Mouse (Mus musculus) neural tube, embryonic 14.5 days (tissue): ENCODE measurements around the gene Scai. TPM values are rescaled to one million over a fixed set of nuclear protein-coding genes. Genes with fewer than 3 reads are reported as not detected.

Experiments used
- ATAC-seq: fragments of 200-750 bp; cut with Nextera tagmentation; 2 replicates; pipeline ENCODE4 v1.8.0; 2017; ENCODE audit warnings: low read depth, mild to moderate bottlenecking, moderate TSS enrichment, moderate library complexity
- H3K27ac ChIP-seq: fragments of 300-500 bp; sonication (generic); 2 replicates; pipeline ENCODE4 v1.5.1; 2014; ENCODE audit warnings: low read depth, mild to moderate bottlenecking, control low read depth, low read length, moderate library complexity, mixed read lengths
- H3K27me3 ChIP-seq: fragments of 300-500 bp; sonication (generic); 2 replicates; pipeline ENCODE4 v1.6.1; 2014; ENCODE audit warnings: low read length; ENCODE audit not compliant: control insufficient read depth, insufficient read depth
- H3K36me3 ChIP-seq: fragments of 300-500 bp; sonication (generic); 2 replicates; pipeline ENCODE4 v1.6.1; 2014; ENCODE audit warnings: low read length, mixed read lengths; ENCODE audit not compliant: control insufficient read depth, insufficient read depth
- H3K4me1 ChIP-seq: fragments of 300-500 bp; sonication (generic); 2 replicates; pipeline ENCODE4 v1.6.1; 2014; ENCODE audit warnings: low read length; ENCODE audit not compliant: control insufficient read depth, insufficient read depth
- H3K4me2 ChIP-seq: fragments of 300-500 bp; sonication (generic); 2 replicates; pipeline ENCODE4 v1.6.1; 2014; ENCODE audit warnings: mild to moderate bottlenecking, low read depth, low read length, control low read depth
- H3K4me3 ChIP-seq: fragments of 300-500 bp; sonication (generic); 2 replicates; pipeline ENCODE4 v1.5.1; 2014; ENCODE audit warnings: low read depth, low read length, control low read depth, mixed read lengths
- H3K9ac ChIP-seq: fragments of 300-500 bp; sonication (generic); replicated peaks from 2 replicates; pipeline ENCODE4 v1.6.1; 2014; ENCODE audit warnings: low read depth, mild to moderate bottlenecking, control low read depth, low read length, mixed read lengths
- H3K9me3 ChIP-seq: fragments of 300-500 bp; sonication (generic); 2 replicates; pipeline ENCODE4 v1.6.1; 2016; ENCODE audit warnings: low read length; ENCODE audit not compliant: control insufficient read depth
- WGBS: fragments of 180-500 bp; shearing (Covaris S2); extraction: QIAGEN DNeasy Blood & Tissue Kit; methylation state at CpG from one replicate; pipeline ENCODE4 v1.1.7; 2014; 5-methylcytosine and 5-hydroxymethylcytosine counted together
- polyA plus RNA-seq: library from polyadenylated mRNA; unstranded; fragments of >200 nt; fragmentation: Nextera tagmentation; extraction: Ambion mirVana; gene quantifications from 2 replicates; pipeline ENCODE4 v1.2.1, GENCODE M21; 2014

Gene Scai
- polyA plus RNA-seq, 1 experiment from 2014 or later, result 29.2 TPM

GRCm38 (mm10) chr2:39148075-39148474, 42.5 kb downstream of the Scai start:
- no peaks in the 10 kb centered on the region for H3K9me3 ChIP-seq
- 58% methylated on average over 2 of the region's 2 CpGs for WGBS
- no peak overlapping the region for H3K27ac ChIP-seq
- H3K4me2 ChIP-seq, result no peak overlapping the region
- no peaks in the 10 kb centered on the region for H3K27me3 ChIP-seq
- H3K36me3 ChIP-seq, result no peaks in the 10 kb centered on the region
- H3K9ac ChIP-seq, result no peak overlapping the region
- no peak for ATAC-seq
- H3K4me3 ChIP-seq, result no peak overlapping the region
- no peaks in the 10 kb centered on the region for H3K4me1 ChIP-seq

- Histone ChIP-seq H3K9me3 (no peaks in the 10 kb centered on the region), H3K4me3 (no peak overlapping the region), H3K9ac (no peak overlapping the region), H3K36me3 (no peaks in the 10 kb centered on the region), H3K27me3 (no peaks in the 10 kb centered on the region), H3K27ac (no peak overlapping the region), H3K4me2 (no peak overlapping the region), H3K4me1 (no peaks in the 10 kb centered on the region)
- 97% methylated on average over 1 of the region's 1 CpGs for WGBS
- ATAC-seq, result no peak
Observed at GRCm38 (mm10) chr2:39146469-39146868, 44.1 kb downstream of the Scai start.

- Histone ChIP-seq H3K4me3 (no peak overlapping the region), H3K36me3 (no peaks in the 10 kb centered on the region), H3K9ac (no peak overlapping the region), H3K27ac (no peak overlapping the region), H3K4me1 (no peaks in the 10 kb centered on the region), H3K27me3 (no peaks in the 10 kb centered on the region), H3K9me3 (no peaks in the 10 kb centered on the region), H3K4me2 (no peak overlapping the region)
- WGBS, result 71% methylated on average over 3 of the region's 3 CpGs
- ATAC-seq, result no peak
Observed at GRCm38 (mm10) chr2:39142357-39142948, 48.1 kb downstream of the Scai start.

GRCm38 (mm10) chr2:39140586-39141455, 49.7 kb downstream of the Scai start:
- 91% methylated on average over 7 of the region's 7 CpGs for WGBS
- Histone ChIP-seq H3K4me2 (no peak overlapping the region), H3K9me3 (no peaks in the 10 kb centered on the region), H3K27ac (no peak overlapping the region), H3K4me3 (no peak overlapping the region), H3K27me3 (no peaks in the 10 kb centered on the region), H3K4me1 (no peaks in the 10 kb centered on the region), H3K36me3 (no peaks in the 10 kb centered on the region), H3K9ac (no peak overlapping the region)
- no peak for ATAC-seq

GRCm38 (mm10) chr2:39129526-39130326, 60.8 kb downstream of the Scai start:
- H3K27me3 ChIP-seq, result no peaks in the 10 kb centered on the region
- no peaks in the 10 kb centered on the region for H3K4me1 ChIP-seq
- H3K9me3 ChIP-seq, result no peaks in the 10 kb centered on the region
- no peak overlapping the region for H3K4me3 ChIP-seq
- H3K36me3 ChIP-seq, result no peaks in the 10 kb centered on the region
- H3K4me2 ChIP-seq, result no peak overlapping the region
- H3K27ac ChIP-seq, result no peak overlapping the region
- no peak for ATAC-seq
- 83% methylated on average over 3 of the region's 3 CpGs for WGBS
- H3K9ac ChIP-seq, result no peak overlapping the region

- 82% methylated on average over 5 of the region's 5 CpGs for WGBS
- no peak for ATAC-seq
- H3K4me3 ChIP-seq, result no peak overlapping the region
- H3K4me2 ChIP-seq, result no peak overlapping the region
- no peak overlapping the region for H3K27ac ChIP-seq
- no peaks in the 10 kb centered on the region for H3K4me1 ChIP-seq
- peaks cover 20% of the 10 kb centered on the region; the same call in 1 of the 2 replicates for H3K36me3 ChIP-seq
- no peaks in the 10 kb centered on the region for H3K9me3 ChIP-seq
- no peak overlapping the region for H3K9ac ChIP-seq
- H3K27me3 ChIP-seq, result no peaks in the 10 kb centered on the region
Observed at GRCm38 (mm10) chr2:39124167-39124566, 66.4 kb downstream of the Scai start.

GRCm38 (mm10) chr2:39121137-39121536, 69.4 kb downstream of the Scai start:
- H3K4me1 ChIP-seq, result no peaks in the 10 kb centered on the region

GRCm38 (mm10) chr2:39116583-39116982, 74.0 kb downstream of the Scai start:
- no peak overlapping the region for H3K4me3 ChIP-seq
- no peaks in the 10 kb centered on the region for H3K4me1 ChIP-seq
- no peak overlapping the region for H3K9ac ChIP-seq
- no peak overlapping the region for H3K4me2 ChIP-seq
- 89% methylated on average over 2 of the region's 2 CpGs for WGBS
- ATAC-seq, result no peak
- peaks cover 23% of the 10 kb centered on the region for H3K36me3 ChIP-seq
- H3K27ac ChIP-seq, result no peak overlapping the region
- no peaks in the 10 kb centered on the region for H3K9me3 ChIP-seq
- H3K27me3 ChIP-seq, result no peaks in the 10 kb centered on the region

More at GRCm38 (mm10) chr2:39121137-39121536, 69.4 kb downstream of the Scai start:
- ATAC-seq, result no peak
- H3K36me3 ChIP-seq, result peaks cover 23% of the 10 kb centered on the region; the same call in 1 of the 2 replicates
- H3K4me3 ChIP-seq, result no peak overlapping the region
- no peak overlapping the region for H3K9ac ChIP-seq
- WGBS, result 91% methylated on average over 5 of the region's 5 CpGs
- no peaks in the 10 kb centered on the region for H3K9me3 ChIP-seq
- no peak overlapping the region for H3K27ac ChIP-seq
- H3K4me2 ChIP-seq, result no peak overlapping the region
- H3K27me3 ChIP-seq, result no peaks in the 10 kb centered on the region
